Mouse (Mus musculus): ENCODE measurements around the gene Erich3. TPM values are rescaled to one million over a fixed set of nuclear protein-coding genes. Genes with fewer than 3 reads are reported as not detected.

Gene Erich3
- polyA plus RNA-seq, 1 experiment from 2014 or later = 1.4 TPM

DNA sequence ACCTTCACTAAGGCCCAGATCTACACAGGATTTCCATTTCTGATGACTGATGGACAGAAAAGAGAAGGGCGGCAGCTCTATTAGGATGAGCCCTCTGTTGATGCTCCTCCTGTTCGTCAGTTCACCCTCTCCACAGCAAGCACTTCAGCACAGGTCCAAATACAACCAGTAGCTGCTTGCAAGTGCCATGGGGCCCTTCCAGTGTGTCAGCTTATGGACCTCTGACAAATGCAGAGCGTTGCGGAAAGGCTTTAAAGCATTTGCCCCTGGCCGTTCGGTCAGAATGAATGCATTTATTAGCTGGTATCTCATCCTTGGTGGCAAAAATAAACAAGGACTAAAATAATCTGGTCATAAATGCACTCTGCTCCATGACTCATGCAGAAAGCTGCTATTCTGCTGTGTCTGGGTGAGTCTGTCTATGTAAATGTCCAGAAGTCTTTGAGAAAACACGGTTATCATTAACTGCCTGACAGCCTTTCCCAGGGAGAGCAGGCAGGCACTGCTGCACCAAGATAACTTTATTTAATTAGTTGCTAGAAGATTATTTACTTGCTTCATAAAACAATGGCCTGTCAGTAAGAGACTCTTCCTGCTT is 146.7 kb downstream of the Erich3 start:
- Histone ChIP-seq H3K36me3 (ENCODE audit: control insufficient read depth, insufficient read depth) (no peaks in the 10 kb centered on the region), H3K9me3 (ENCODE audit: control insufficient read depth, low read length) (no peaks in the 10 kb centered on the region), H3K4me3 (replicated peaks; ENCODE audit: low read length) (no peak overlapping the region), H3K4me2 (ENCODE audit: low read length) (no peak overlapping the region), H3K9ac (replicated peaks; ENCODE audit: low read depth, low read length) (no peak overlapping the region), H3K27ac (ENCODE audit: low read length) (no peak overlapping the region), H3K4me1 (replicated peaks; ENCODE audit: control insufficient read depth, insufficient read depth, low read length) (peaks cover 20% of the 10 kb centered on the region), H3K27me3 (replicated peaks; ENCODE audit: control insufficient read depth, insufficient read depth, low read length) (no peaks in the 10 kb centered on the region)
- ATAC-seq = no peak
- WGBS = 67% methylated on average over 7 of the region's 7 CpGs

- peaks cover 28% of the 10 kb centered on the region for H3K4me1 ChIP-seq (replicated peaks; ENCODE audit: control insufficient read depth, insufficient read depth, low read length)
- no peaks in the 10 kb centered on the region for H3K9me3 ChIP-seq (ENCODE audit: control insufficient read depth, low read length)
- no peak overlapping the region for H3K4me2 ChIP-seq (ENCODE audit: low read length)
- WGBS = 20% methylated on average over 9 of the region's 9 CpGs
- H3K36me3 ChIP-seq (ENCODE audit: control insufficient read depth, insufficient read depth) = no peaks in the 10 kb centered on the region
- no peak overlapping the region for H3K27ac ChIP-seq (ENCODE audit: low read length)
- ATAC-seq = peak; percentile 47; the same call in 1 of the 2 replicates
- no peaks in the 10 kb centered on the region for H3K27me3 ChIP-seq (replicated peaks; ENCODE audit: control insufficient read depth, insufficient read depth, low read length)
- H3K4me3 ChIP-seq (replicated peaks; ENCODE audit: low read length) = no peak overlapping the region
- H3K9ac ChIP-seq (replicated peaks; ENCODE audit: low read depth, low read length) = no peak overlapping the region
Measured at GRCm38 (mm10) chr3:154811281-154811680, 147.6 kb downstream of the Erich3 start.

- H3K9ac ChIP-seq (replicated peaks; ENCODE audit: low read depth, low read length) = no peak overlapping the region
- no peaks in the 10 kb centered on the region for H3K9me3 ChIP-seq (ENCODE audit: control insufficient read depth, low read length)
- H3K27ac ChIP-seq (ENCODE audit: low read length) = no peak overlapping the region
- H3K4me2 ChIP-seq (ENCODE audit: low read length) = no peak overlapping the region
- no peaks in the 10 kb centered on the region for H3K27me3 ChIP-seq (replicated peaks; ENCODE audit: control insufficient read depth, insufficient read depth, low read length)
- peaks cover 27% of the 10 kb centered on the region for H3K4me1 ChIP-seq (replicated peaks; ENCODE audit: control insufficient read depth, insufficient read depth, low read length)
- ATAC-seq = no peak
- H3K36me3 ChIP-seq (ENCODE audit: control insufficient read depth, insufficient read depth) = no peaks in the 10 kb centered on the region
- WGBS = 66% methylated on average over 9 of the region's 9 CpGs
- no peak overlapping the region for H3K4me3 ChIP-seq (replicated peaks; ENCODE audit: low read length)
Measured at GRCm38 (mm10) chr3:154811833-154812232, 148.2 kb downstream of the Erich3 start.

GRCm38 (mm10) chr3:154812893-154813292 is 149.2 kb downstream of the Erich3 start:
- Histone ChIP-seq H3K4me3 (replicated peaks; ENCODE audit: low read length) (no peak overlapping the region), H3K27me3 (replicated peaks; ENCODE audit: control insufficient read depth, insufficient read depth, low read length) (no peaks in the 10 kb centered on the region), H3K4me1 (replicated peaks; ENCODE audit: control insufficient read depth, insufficient read depth, low read length) (peaks cover 30% of the 10 kb centered on the region), H3K4me2 (ENCODE audit: low read length) (no peak overlapping the region), H3K9ac (replicated peaks; ENCODE audit: low read depth, low read length) (no peak overlapping the region), H3K9me3 (ENCODE audit: control insufficient read depth, low read length) (no peaks in the 10 kb centered on the region), H3K27ac (ENCODE audit: low read length) (no peak overlapping the region), H3K36me3 (ENCODE audit: control insufficient read depth, insufficient read depth) (no peaks in the 10 kb centered on the region)
- no peak for ATAC-seq
- WGBS = 79% methylated on average over 1 of the region's 1 CpGs

DNA sequence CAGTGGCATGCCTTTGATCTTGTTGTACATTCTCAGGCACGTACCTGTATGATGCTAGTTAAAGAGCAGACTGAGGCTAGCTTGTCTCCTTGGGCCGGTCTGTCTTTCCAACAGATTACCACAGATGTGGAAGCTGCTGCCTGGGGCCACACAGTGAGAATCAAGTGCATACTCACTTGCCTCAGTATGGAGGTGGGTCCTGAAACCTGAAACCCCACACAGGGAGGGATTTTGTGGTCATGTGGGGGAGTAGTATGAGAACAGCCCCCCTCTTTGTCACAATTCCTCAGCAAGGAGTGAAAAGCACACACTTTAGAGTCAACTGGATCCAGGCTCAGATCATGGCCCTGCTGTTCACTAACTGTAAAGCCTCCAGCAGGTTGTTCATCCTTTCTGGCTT is 151.9 kb downstream of the Erich3 start:
- H3K4me3 ChIP-seq (replicated peaks; ENCODE audit: low read length) = no peak overlapping the region
- ATAC-seq = no peak
- peak overlapping the region; percentile 82 for H3K27ac ChIP-seq (ENCODE audit: low read length)
- no peak overlapping the region for H3K4me2 ChIP-seq (ENCODE audit: low read length)
- H3K9ac ChIP-seq (replicated peaks; ENCODE audit: low read depth, low read length) = no peak overlapping the region
- 48% methylated on average over 2 of the region's 2 CpGs for WGBS
- H3K4me1 ChIP-seq (replicated peaks; ENCODE audit: control insufficient read depth, insufficient read depth, low read length) = peaks cover 25% of the 10 kb centered on the region
- H3K9me3 ChIP-seq (ENCODE audit: control insufficient read depth, low read length) = no peaks in the 10 kb centered on the region
- H3K27me3 ChIP-seq (replicated peaks; ENCODE audit: control insufficient read depth, insufficient read depth, low read length) = no peaks in the 10 kb centered on the region
- H3K36me3 ChIP-seq (ENCODE audit: control insufficient read depth, insufficient read depth) = no peaks in the 10 kb centered on the region

- H3K27me3 ChIP-seq (replicated peaks; ENCODE audit: control insufficient read depth, insufficient read depth, low read length) = no peaks in the 10 kb centered on the region
- H3K36me3 ChIP-seq (ENCODE audit: control insufficient read depth, insufficient read depth) = no peaks in the 10 kb centered on the region
- no peak overlapping the region for H3K4me3 ChIP-seq (replicated peaks; ENCODE audit: low read length)
- peak overlapping the region; percentile 82 for H3K27ac ChIP-seq (ENCODE audit: low read length)
- H3K4me1 ChIP-seq (replicated peaks; ENCODE audit: control insufficient read depth, insufficient read depth, low read length) = peaks cover 23% of the 10 kb centered on the region
- no peak overlapping the region for H3K4me2 ChIP-seq (ENCODE audit: low read length)
- 32% methylated on average over 3 of the region's 3 CpGs for WGBS
- no peaks in the 10 kb centered on the region for H3K9me3 ChIP-seq (ENCODE audit: control insufficient read depth, low read length)
- peak; percentile 29 for ATAC-seq
- no peak overlapping the region for H3K9ac ChIP-seq (replicated peaks; ENCODE audit: low read depth, low read length)
Measured at GRCm38 (mm10) chr3:154816231-154816630, 152.6 kb downstream of the Erich3 start.

GRCm38 (mm10) chr3:154816801-154817625 is 153.4 kb downstream of the Erich3 start:
- peaks cover 19% of the 10 kb centered on the region for H3K4me1 ChIP-seq (replicated peaks; ENCODE audit: control insufficient read depth, insufficient read depth, low read length)
- peak overlapping the region; percentile 49 for H3K4me2 ChIP-seq (ENCODE audit: low read length)
- H3K27ac ChIP-seq (ENCODE audit: low read length) = peak overlapping the region; percentile 37
- WGBS = 3% methylated on average over 19 of the region's 19 CpGs
- no peaks in the 10 kb centered on the region for H3K9me3 ChIP-seq (ENCODE audit: control insufficient read depth, low read length)
- peak overlapping the region; percentile 43 for H3K9ac ChIP-seq (replicated peaks; ENCODE audit: low read depth, low read length)
- H3K27me3 ChIP-seq (replicated peaks; ENCODE audit: control insufficient read depth, insufficient read depth, low read length) = no peaks in the 10 kb centered on the region
- H3K4me3 ChIP-seq (replicated peaks; ENCODE audit: low read length) = peak overlapping the region; percentile 29
- H3K36me3 ChIP-seq (ENCODE audit: control insufficient read depth, insufficient read depth) = no peaks in the 10 kb centered on the region
- ATAC-seq = peak; percentile 92

Other genes with a start within 250 kb of the Erich3 start
- 9.2 and 12.3 TPM in 2 replicates for gene Cryz, start 67.1 kb upstream of the Erich3 start, polyA plus RNA-seq (2015; fragmentation: Nextera tagmentation; extraction: Ambion mirVana)
- 14.5 and 14.6 TPM in 2 replicates for gene Tyw3, start 66.8 kb upstream of the Erich3 start, polyA plus RNA-seq (2015; fragmentation: Nextera tagmentation; extraction: Ambion mirVana)

Data from forebrain, embryonic 16.5 days (tissue).